Mouse (Mus musculus) gonadal fat pad, adult 2 months (tissue): ENCODE results near the gene Nectin3. TPM values are rescaled to one million over a fixed set of nuclear protein-coding genes. Genes with fewer than 3 reads are reported as not detected.
"Not testable (repeated sequence)": the region's sequence is repeated elsewhere in the genome, so short reads cannot be mapped to it uniquely, and the experiment has no call there.

Experiments used
- DNase-seq: peaks from one replicate; pipeline ENCODE4 v3.0.0-alpha.2; 2012; ENCODE audit warnings: low read depth
- polyA plus RNA-seq: library from polyadenylated mRNA; depleted of rRNA; stranded (reverse); fragments of >200 nt; gene quantifications from 2 replicates; pipeline ENCODE4 v1.2.3, GENCODE M21; 2012

Nectin3 gene
- polyA plus RNA-seq, 1 experiment: 2.5 TPM

- DNase-seq: no peak
Measured at GRCm38 (mm10) chr16:46416177-46416576, 82.1 kb downstream of the Nectin3 start.

- no peak for DNase-seq
Measured at GRCm38 (mm10) chr16:46410739-46411057, 87.6 kb downstream of the Nectin3 start.

DNA sequence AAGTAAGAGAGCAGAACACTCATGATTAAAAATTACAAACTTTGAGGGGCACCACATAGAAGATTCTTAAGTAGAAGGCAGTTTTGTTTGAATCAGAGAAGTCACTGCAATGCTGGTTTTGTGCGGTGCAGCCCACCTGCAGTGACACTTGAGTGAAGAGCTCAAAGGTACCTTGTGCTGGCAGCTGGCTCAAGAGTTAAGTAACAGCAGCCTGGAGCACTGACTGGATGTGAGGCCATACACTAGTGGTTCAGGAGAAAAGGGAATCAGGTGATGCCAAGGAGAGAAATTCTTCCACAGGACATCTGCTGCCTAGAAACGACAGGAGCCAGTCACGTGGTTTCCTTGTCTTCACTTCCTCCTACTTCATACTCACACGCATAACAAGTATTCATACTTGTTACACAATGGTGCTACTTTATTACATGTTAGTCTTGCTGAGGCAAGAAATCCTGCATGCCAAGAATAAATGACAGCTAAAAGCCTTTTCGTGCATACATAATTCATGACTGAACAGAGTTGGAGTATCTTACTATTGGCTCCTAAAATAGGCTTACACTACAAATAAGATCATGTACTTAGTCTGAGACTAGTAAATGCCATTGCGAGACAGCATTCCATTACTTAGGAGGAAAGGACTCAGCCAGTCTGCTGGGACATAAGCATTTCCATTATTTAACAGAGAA is 88.1 kb downstream of the Nectin3 start:
- peak; percentile 22 for DNase-seq

DNA sequence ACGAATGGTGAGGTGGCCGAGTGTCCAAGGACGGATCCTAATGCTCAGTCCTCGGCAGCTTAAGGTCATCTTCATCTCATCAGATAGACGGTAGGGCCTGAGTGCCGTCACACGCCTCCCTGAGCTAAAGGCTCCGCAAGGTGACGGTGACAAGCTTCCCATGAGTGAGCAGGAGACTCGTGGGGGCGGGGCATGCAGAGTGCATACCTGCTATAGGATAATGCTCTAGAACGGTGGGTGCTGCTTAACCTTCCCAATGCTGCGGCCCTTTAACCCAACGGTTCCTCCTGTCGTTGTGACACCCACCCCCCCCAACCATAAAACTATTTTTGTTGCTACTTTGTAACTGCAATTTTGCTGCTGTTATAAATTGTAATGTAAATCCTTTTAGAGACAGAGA is 90.3 kb downstream of the Nectin3 start:
- DNase-seq: no peak

DNA sequence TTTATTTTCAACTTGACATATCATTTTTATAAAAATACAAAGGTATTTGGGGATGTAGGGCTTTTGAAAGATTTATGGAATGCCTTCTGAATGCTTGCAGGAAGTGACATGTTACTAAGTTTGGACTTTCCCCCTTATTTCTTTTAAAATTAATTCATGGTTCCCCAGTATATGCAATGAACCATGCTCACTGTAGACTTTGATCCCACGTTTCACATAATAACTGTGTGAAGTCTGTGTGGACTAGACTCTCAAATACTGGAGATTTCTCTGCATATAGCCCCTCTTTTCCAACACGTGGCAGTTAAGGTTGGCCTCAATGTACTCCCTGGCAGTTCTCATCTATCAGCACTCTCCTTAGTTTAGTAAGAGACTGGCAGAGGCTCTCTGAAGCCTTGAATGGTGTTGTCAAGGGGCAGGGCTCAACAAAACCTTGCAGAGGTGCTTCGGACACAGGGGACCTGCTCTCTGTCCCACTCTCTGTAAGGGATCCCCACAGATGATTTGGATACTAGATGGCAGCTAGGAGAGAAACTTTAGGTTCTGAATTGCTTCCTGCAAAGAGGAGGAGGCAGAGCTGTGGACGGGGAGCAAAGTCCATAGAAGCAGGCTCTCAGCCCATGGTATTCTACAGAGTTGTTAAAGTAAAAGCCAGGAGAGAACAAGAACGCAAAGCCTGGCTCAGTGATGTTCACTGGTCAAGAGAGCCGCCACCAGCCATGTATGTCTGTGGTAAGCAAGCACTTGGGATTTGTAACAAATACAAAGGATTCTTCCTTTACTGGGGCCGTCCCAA is 91.3 kb downstream of the Nectin3 start:
- no peak for DNase-seq

- DNase-seq: no peak
Measured at GRCm38 (mm10) chr16:46397945-46398344, 100.4 kb downstream of the Nectin3 start.

DNA sequence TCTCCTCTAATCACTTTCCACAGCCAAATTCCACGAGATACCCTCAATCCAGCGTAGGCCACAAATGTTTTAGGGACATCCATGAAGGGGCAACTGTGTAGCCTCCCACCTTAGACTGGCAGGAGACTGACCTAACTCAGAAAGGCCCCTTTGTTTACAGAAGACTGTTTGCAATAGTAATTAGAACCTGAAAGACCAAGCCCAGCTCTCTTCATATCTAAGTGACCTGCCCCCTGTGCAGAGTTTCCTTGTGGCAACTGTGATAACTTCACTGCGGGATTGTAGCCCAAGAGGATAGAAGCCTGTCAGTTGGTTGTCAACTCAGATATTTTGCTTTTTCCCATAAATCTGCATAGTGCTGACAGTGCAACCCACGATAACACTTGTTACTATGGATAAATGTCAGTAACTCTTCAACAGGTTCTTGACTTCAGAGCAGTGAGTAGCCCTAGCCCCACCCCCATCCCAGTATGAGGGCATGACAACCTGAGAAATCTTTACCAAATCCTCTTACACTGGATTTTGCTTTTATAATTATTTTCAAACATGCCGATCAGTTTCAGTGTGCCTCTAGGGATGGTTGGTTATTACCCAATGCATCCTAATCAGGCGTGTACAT is 108.8 kb downstream of the Nectin3 start:
- no peak for DNase-seq

DNA sequence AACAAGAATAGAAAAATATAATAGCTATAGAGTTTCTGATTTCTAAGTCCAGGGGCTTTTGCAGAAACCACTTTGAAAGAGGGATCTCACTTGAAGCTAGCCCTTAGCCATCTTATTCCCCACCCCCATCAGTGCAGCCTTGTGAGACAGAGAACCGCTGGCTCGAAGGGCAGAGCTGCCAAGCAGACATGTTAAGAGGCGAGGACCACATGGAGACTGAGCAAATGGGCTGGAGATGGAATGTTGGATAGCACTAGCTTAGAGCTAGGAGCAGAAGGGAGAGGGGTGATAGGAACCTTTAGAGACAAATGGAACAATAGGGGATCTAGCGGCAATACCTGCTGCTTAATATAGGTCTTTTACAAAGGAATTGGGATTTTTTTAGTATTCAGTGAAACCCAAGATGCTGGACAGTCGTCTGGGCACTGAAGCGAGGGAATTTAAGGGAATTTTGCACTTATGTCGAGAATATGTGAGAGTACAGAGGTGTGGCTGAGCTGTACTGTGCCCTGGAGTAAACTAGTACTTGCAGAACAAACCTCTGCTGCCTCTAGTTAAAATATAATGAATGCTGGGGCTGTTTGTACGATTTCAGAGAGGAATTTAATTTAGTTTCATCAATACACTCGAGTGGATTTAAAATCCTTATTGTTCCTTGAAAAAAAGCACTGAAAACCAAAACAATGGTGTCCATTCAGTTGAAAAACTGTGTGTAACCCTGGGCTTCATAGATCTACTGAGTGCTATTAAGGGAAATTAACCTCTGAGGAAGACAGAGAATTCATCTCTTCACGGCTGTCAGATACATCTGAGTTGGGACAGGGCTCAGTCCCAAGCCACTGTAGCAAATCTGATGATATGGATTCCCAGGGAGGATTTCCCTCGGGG is 109.6 kb downstream of the Nectin3 start:
- DNase-seq: no peak

DNA sequence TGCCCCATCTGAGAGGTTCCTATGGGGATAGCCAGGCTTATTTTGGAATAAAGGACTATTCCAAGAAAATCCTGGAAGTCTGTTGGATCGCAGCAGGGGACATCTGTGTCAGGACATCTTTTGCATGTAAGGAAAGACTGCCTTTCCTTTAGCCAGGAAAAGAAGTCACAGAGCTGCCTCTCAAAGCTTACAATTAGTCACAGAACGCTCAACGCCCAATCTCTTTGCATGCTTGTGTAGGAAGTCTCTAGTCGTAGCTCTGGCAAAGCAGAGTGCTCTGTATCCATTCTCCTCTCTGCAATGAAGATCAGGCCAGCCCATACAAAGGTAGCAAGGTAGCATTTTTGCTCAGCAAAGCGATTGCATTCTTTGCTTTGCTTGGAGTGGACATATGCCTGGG is 114.0 kb downstream of the Nectin3 start:
- no peak for DNase-seq

GRCm38 (mm10) chr16:46383344-46383743 is 115.0 kb downstream of the Nectin3 start:
- no peak for DNase-seq

GRCm38 (mm10) chr16:46376575-46376974 is 121.8 kb downstream of the Nectin3 start:
- no peak for DNase-seq

DNA sequence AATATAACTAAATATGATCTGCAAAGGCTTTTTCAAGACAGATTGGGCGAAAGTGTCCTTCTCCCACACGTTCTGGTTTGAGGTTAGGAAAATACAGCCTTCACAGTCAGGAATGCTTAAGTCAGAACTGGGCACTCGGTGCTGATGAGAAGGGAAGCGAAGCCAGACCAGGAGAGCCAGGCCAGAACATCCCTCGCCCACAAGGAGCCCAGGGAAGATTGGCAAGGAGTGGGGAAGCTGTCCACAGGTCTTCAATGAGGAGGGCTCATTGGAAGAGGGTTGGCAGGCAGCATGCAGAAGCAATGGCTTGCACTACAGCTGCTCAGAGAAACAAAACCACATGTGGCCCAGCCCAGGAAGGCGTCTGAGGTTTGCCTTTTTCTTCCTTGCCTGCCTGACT is 136.3 kb downstream of the Nectin3 start:
- no peak for DNase-seq

DNA sequence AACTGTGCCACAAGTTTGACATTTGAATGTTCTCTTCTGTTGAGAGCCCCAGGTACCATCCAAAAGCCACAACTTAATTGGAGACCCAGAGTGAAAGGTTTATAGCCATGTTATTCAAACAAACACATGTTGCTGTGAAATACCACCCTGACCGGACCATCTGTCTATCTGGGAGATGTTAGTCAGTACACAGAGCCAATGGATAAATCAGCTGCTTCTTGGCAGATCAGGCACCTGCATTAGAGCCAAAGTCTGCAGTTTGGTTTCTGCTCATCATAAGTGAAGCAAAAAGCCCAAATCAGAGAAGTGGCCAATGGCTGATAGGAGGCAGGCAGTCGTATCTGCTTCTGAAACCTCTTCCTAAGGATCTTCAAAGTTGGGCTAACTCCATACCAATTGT is 140.7 kb downstream of the Nectin3 start:
- not testable (repeated sequence) for DNase-seq

DNA sequence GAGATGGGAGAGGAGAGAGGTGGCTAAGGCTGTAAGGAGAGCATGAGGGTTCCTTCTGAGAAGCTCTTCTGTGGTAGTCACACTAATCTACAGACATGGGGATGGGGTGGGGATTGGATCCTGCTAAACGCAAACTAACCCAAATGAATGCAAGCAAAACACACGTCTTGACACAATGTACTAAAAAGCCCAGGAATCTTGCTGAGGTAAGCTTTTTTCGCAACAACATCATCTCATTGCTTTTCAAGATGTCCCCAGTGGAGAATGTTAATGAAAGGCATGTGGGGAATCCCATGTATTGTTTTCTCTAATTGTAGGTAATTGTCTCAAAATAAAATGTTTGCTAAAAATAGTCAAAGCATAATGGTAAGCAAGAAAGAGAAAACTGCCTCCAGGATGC is 141.7 kb downstream of the Nectin3 start:
- DNase-seq: no peak
